Mouse (Mus musculus): ENCODE results near the gene Cdkn1a. TPM values are rescaled to one million over a fixed set of nuclear protein-coding genes. Genes with fewer than 3 reads are reported as not detected.

Cdkn1a gene
- polyA plus RNA-seq, 2 experiments: 2.6 to 7.0 TPM

- Histone ChIP-seq H3K36me3 (replicated peaks; ENCODE audit: control insufficient read depth, insufficient read depth, low read depth) (no peaks in the 10 kb centered on the region), H3K4me1 (replicated peaks; ENCODE audit: control insufficient read depth in 2 of 2, insufficient read depth in 2 of 2, low read length in 1 of 2) (peaks cover 1 to 4% of the 10 kb centered on the region in 2 experiments; a peak in 2 of 4 replicates), H3K9me3 (ENCODE audit: control insufficient read depth, low read length) (no peaks in the 10 kb centered on the region), H3K4me2 (ENCODE audit: low read depth) (peak overlapping the region; percentile 65), H3K27ac (no peak overlapping the region), H3K4me3 (ENCODE audit: insufficient read depth in 1 of 2, low read depth in 2 of 2, low read length in 2 of 2) (peak overlapping the region; percentile 54 to 58), H3K27me3 (ENCODE audit: control insufficient read depth, insufficient read depth, low read length) (peaks cover 30% of the 10 kb centered on the region), H3K9ac (replicated peaks) (no peak overlapping the region)
- DNase-seq (ENCODE audit: low read depth in 3 of 3, low spot score in 3 of 3): peak; percentile 62 to 68 (median 66)
- no peak for TF ChIP-seq EP300 (IDR thresholded peaks at IDR 0.05; ENCODE audit: low read depth)
- no peak for TF ChIP-seq CTCF (IDR thresholded peaks at IDR 0.05; ENCODE audit: low read depth)
- 9% methylated on average over 36 of the region's 36 CpGs for WGBS (ENCODE audit: insufficient replicate concordance)
- peak; percentile 74 for ATAC-seq (ENCODE audit: insufficient read depth)
Observed at GRCm38 (mm10) chr17:29093110-29093952, 2.6 kb downstream of the Cdkn1a start.

GRCm38 (mm10) chr17:29093961-29094309, 3.2 kb downstream of the Cdkn1a start:
- peaks cover 1 to 4% of the 10 kb centered on the region in 2 experiments; a peak in 2 of 4 replicates for H3K4me1 ChIP-seq (replicated peaks; ENCODE audit: control insufficient read depth in 2 of 2, insufficient read depth in 2 of 2, low read length in 1 of 2)
- peak overlapping the region; percentile 51; the same call in 1 of the 2 replicates for H3K9ac ChIP-seq (replicated peaks)
- DNase-seq (ENCODE audit: low read depth in 3 of 3, low spot score in 3 of 3) (no peak), ATAC-seq (ENCODE audit: insufficient read depth) (peak; percentile 2; the same call in 1 of the 2 replicates)
- H3K4me3 ChIP-seq (ENCODE audit: insufficient read depth in 1 of 2, low read depth in 2 of 2, low read length in 2 of 2): peak overlapping the region; percentile 54 to 58
- no peaks in the 10 kb centered on the region for H3K36me3 ChIP-seq (replicated peaks; ENCODE audit: control insufficient read depth, insufficient read depth, low read depth)
- peak overlapping the region; percentile 65 for H3K4me2 ChIP-seq (ENCODE audit: low read depth)
- H3K27me3 ChIP-seq (ENCODE audit: control insufficient read depth, insufficient read depth, low read length): peaks cover 30% of the 10 kb centered on the region
- whole genome bisulfite sequencing (ENCODE audit: insufficient replicate concordance): 2% methylated on average over 24 of the region's 24 CpGs
- TF ChIP-seq CTCF (IDR thresholded peaks at IDR 0.05; ENCODE audit: low read depth) (no peak), EP300 (IDR thresholded peaks at IDR 0.05; ENCODE audit: low read depth) (no peak)
- no peak overlapping the region for H3K27ac ChIP-seq
- H3K9me3 ChIP-seq (ENCODE audit: control insufficient read depth, low read length): no peaks in the 10 kb centered on the region

GRCm38 (mm10) chr17:29094310-29095181, 3.8 kb downstream of the Cdkn1a start:
- DNase-seq (ENCODE audit: low read depth in 3 of 3, low spot score in 3 of 3): no peak

GRCm38 (mm10) chr17:29095201-29095733, 4.5 kb downstream of the Cdkn1a start:
- H3K9ac ChIP-seq (replicated peaks): peak overlapping the region; percentile 40
- WGBS (ENCODE audit: insufficient replicate concordance): under 1% methylated on average over 44 of the region's 44 CpGs
- H3K27me3 ChIP-seq (ENCODE audit: control insufficient read depth, insufficient read depth, low read length): peaks cover 30% of the 10 kb centered on the region
- H3K4me1 ChIP-seq (replicated peaks; ENCODE audit: control insufficient read depth in 2 of 2, insufficient read depth in 2 of 2, low read length in 1 of 2): peaks cover 1 to 4% of the 10 kb centered on the region in 2 experiments; a peak in 2 of 4 replicates
- DNase-seq (ENCODE audit: low read depth in 3 of 3, low spot score in 3 of 3) (peak; percentile 65 to 75 (median 73)), ATAC-seq (ENCODE audit: insufficient read depth) (peak; percentile 77)
- H3K27ac ChIP-seq: no peak overlapping the region
- H3K9me3 ChIP-seq (ENCODE audit: control insufficient read depth, low read length): no peaks in the 10 kb centered on the region
- TF ChIP-seq EP300 (IDR thresholded peaks at IDR 0.05; ENCODE audit: low read depth): no peak
- TF ChIP-seq CTCF (IDR thresholded peaks at IDR 0.05; ENCODE audit: low read depth): peak; percentile 98
- no peaks in the 10 kb centered on the region for H3K36me3 ChIP-seq (replicated peaks; ENCODE audit: control insufficient read depth, insufficient read depth, low read depth)
- peak overlapping the region; percentile 65 for H3K4me2 ChIP-seq (ENCODE audit: low read depth)
- H3K4me3 ChIP-seq (ENCODE audit: insufficient read depth in 1 of 2, low read depth in 2 of 2, low read length in 2 of 2): peak overlapping the region; percentile 54 to 58

More at GRCm38 (mm10) chr17:29094310-29095181, 3.8 kb downstream of the Cdkn1a start:
- 1% methylated on average over 71 of the region's 71 CpGs for WGBS (ENCODE audit: insufficient replicate concordance)
- H3K4me2 ChIP-seq (ENCODE audit: low read depth): peak overlapping the region; percentile 65
- peak; percentile 4; the same call in 1 of the 2 replicates for ATAC-seq (ENCODE audit: insufficient read depth)
- H3K27ac ChIP-seq: no peak overlapping the region
- H3K4me1 ChIP-seq (replicated peaks; ENCODE audit: control insufficient read depth in 2 of 2, insufficient read depth in 2 of 2, low read length in 1 of 2): peaks cover 1 to 4% of the 10 kb centered on the region in 2 experiments; a peak in 2 of 4 replicates
- H3K36me3 ChIP-seq (replicated peaks; ENCODE audit: control insufficient read depth, insufficient read depth, low read depth): no peaks in the 10 kb centered on the region
- H3K9me3 ChIP-seq (ENCODE audit: control insufficient read depth, low read length): no peaks in the 10 kb centered on the region
- TF ChIP-seq CTCF (IDR thresholded peaks at IDR 0.05; ENCODE audit: low read depth) (no peak), EP300 (IDR thresholded peaks at IDR 0.05; ENCODE audit: low read depth) (no peak)
- peak overlapping the region; percentile 54 to 58 for H3K4me3 ChIP-seq (ENCODE audit: insufficient read depth in 1 of 2, low read depth in 2 of 2, low read length in 2 of 2)
- H3K9ac ChIP-seq (replicated peaks): peak overlapping the region; percentile 51
- peaks cover 30% of the 10 kb centered on the region for H3K27me3 ChIP-seq (ENCODE audit: control insufficient read depth, insufficient read depth, low read length)

All from liver, embryonic 14.5 days (tissue).